Mouse (Mus musculus) embryonic facial prominence, embryonic 10.5 days (tissue): Measurements from ENCODE around the gene Egflam. TPM values are rescaled to one million over a fixed set of nuclear protein-coding genes. Genes with fewer than 3 reads are reported as not detected.
A peak's percentile ranks its signal among the peaks of the same experiment; 100 is the strongest.

Experiments
- DNase-seq: peaks from one replicate; pipeline ENCODE4 v3.0.0-alpha.2; 2017; ENCODE audit warnings: low spot score
- H3K27ac ChIP-seq: fragments of 300-500 bp; sonication (generic); replicated peaks from 2 replicates; pipeline ENCODE4 v1.5.1; 2016; ENCODE audit warnings: mild to moderate bottlenecking
- H3K27me3 ChIP-seq: fragments of 300-500 bp; sonication (generic); replicated peaks from 2 replicates; pipeline ENCODE4 v1.6.1; 2016; ENCODE audit warnings: low read depth, mild to moderate bottlenecking; ENCODE audit not compliant: poor library complexity, severe bottlenecking
- H3K36me3 ChIP-seq: fragments of 300-500 bp; sonication (generic); replicated peaks from 2 replicates; pipeline ENCODE4 v1.6.1; 2016; ENCODE audit warnings: mild to moderate bottlenecking, moderate library complexity
- H3K4me1 ChIP-seq: fragments of 300-500 bp; sonication (generic); 2 replicates; pipeline ENCODE4 v1.6.1; 2016
- H3K4me3 ChIP-seq: fragments of 300-500 bp; sonication (generic); 2 replicates; pipeline ENCODE4 v1.5.1; 2016; ENCODE audit warnings: mild to moderate bottlenecking, moderate library complexity
- H3K9me3 ChIP-seq: fragments of 300-500 bp; sonication (generic); 2 replicates; pipeline ENCODE4 v1.6.1; 2016; ENCODE audit warnings: mild to moderate bottlenecking
- WGBS: fragments of 180-500 bp; shearing (Covaris S2); methylation state at CpG from one replicate; pipeline ENCODE4 v1.1.7; 2016; 5-methylcytosine and 5-hydroxymethylcytosine counted together
- polyA plus RNA-seq: library from polyadenylated mRNA; unstranded; fragments of >200 nt; fragmentation: Nextera tagmentation; extraction: Ambion mirVana; gene quantifications from 2 replicates; pipeline ENCODE4 v1.2.1, GENCODE M21; 2016

Egflam gene
- polyA plus RNA-seq, 1 experiment from 2014 or later: 11.8 TPM

DNA sequence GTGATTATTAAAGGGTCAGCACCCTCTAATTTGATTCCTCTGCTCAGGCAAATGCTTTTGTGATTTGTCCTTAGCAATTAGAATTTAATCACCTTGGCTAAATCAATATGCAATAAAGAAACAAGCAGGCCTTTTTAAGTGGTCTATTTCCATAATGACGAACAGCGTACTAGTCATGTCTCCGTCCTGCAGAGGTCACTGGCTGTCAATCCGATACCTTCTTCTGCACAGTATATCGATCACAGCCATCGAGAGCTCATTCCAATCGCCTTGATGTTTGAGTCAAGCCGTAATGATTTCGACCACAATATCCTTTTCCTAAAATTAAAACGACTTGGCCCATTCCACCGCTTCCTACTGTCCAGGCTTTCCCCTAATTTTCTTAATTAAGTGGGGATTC is 158.3 kb downstream of the Egflam start:
- H3K27ac ChIP-seq: no peak overlapping the region
- no peak for DNase-seq
- H3K27me3 ChIP-seq: no peaks in the 10 kb centered on the region
- no peak overlapping the region for H3K4me3 ChIP-seq
- peaks cover 8% of the 10 kb centered on the region for H3K4me1 ChIP-seq
- no peaks in the 10 kb centered on the region for H3K9me3 ChIP-seq
- 89% methylated on average over 11 of the region's 11 CpGs for WGBS
- H3K36me3 ChIP-seq: no peaks in the 10 kb centered on the region

DNA sequence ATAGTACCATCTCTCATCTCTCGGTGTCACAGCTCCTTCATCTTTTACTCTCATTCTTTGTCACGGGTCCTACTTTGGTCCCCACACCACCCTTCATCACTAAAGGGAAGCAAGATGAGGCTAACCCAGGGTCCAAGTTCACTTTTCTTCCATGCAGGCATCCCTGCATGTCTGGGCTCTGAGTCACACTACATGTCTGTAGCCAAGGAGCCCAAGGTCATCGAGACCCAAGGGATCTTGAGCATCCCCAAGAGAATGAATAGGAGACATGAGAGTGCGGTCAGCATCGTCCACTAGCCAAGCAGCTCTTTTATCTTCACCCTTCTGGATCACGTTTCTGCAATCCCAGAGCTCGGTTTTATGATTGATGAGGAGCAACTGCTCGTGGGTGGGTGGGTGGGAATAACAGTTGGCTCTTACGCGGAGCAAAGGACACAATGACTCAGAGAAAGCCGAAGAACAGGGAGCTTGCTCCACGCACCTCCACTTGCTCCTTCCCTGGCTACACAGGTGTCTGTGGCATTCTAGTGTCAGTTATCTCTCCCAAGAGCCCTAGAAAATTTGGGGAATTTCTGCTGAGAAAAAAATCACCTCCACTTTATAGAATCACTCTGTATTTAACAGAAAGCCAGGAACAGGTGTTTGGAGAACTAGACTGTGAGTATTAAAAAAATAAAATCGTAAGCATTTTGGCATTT is 164.7 kb downstream of the Egflam start:
- Histone ChIP-seq H3K4me3 (no peak overlapping the region), H3K4me1 (no peaks in the 10 kb centered on the region), H3K9me3 (no peaks in the 10 kb centered on the region), H3K36me3 (no peaks in the 10 kb centered on the region), H3K27me3 (no peaks in the 10 kb centered on the region), H3K27ac (no peak overlapping the region)
- DNase-seq: no peak
- 87% methylated on average over 13 of the region's 13 CpGs for WGBS

DNA sequence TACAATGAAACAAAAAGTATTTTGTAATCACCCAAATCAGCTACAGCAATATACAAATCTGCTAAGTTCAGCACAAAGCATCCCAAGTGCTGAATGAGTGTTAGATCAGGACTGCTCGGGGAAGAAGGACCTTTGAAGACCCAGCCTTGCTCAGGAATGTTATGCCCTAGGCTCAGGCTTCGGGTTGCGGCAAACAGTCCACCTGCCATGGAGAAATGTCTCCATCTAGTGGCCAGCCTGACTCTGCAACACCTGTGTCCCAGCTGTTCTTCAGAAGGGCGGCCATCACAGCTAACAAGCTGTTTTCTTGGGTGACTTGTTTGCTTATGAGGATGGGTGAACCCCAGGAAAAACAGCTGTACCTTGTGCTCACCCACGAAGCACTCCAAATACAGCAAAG is 172.0 kb downstream of the Egflam start:
- Histone ChIP-seq H3K27me3 (peaks cover 5% of the 10 kb centered on the region; the same call in 1 of the 2 replicates), H3K9me3 (no peaks in the 10 kb centered on the region), H3K4me3 (no peak overlapping the region), H3K36me3 (no peaks in the 10 kb centered on the region), H3K27ac (no peak overlapping the region), H3K4me1 (peaks cover 24% of the 10 kb centered on the region)
- peak; percentile 87 for DNase-seq
- whole genome bisulfite sequencing: 4% methylated on average over 5 of the region's 5 CpGs

DNA sequence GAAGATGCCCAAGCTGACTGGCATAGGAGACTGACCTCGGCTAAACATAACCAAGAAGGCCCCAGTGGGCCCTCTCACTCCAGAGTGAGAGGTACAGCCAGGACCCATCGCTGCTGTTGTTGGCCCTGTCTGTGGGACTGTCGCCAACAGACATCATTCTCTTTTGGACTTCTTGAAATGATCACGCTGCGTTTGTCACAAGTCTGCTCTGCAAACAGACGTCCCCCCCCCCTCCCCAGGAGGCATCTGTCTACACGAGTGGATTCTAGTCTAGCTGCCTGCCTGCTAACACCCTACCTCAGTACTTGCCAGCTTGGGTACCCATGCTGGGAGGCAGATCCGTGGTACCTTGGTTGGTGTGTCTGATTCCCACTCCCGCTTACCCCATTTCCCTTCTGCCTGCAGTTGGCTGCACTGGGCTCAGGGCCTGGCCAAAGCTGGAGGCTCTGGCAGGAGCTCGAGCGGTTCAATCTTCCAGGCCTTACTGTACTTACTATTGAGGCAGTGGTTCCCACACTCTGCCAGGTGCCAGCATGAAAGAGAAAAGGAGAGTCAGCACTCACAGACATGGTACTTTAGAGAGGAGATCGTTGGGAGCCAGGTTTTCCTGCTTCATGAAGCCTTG is 173.9 kb downstream of the Egflam start:
- no peaks in the 10 kb centered on the region for H3K36me3 ChIP-seq
- peaks cover 5% of the 10 kb centered on the region; the same call in 1 of the 2 replicates for H3K27me3 ChIP-seq
- 88% methylated on average over 12 of the region's 12 CpGs for WGBS
- no peak for DNase-seq
- no peak overlapping the region for H3K4me3 ChIP-seq
- no peak overlapping the region for H3K27ac ChIP-seq
- H3K9me3 ChIP-seq: no peaks in the 10 kb centered on the region
- H3K4me1 ChIP-seq: peaks cover 24% of the 10 kb centered on the region

DNA sequence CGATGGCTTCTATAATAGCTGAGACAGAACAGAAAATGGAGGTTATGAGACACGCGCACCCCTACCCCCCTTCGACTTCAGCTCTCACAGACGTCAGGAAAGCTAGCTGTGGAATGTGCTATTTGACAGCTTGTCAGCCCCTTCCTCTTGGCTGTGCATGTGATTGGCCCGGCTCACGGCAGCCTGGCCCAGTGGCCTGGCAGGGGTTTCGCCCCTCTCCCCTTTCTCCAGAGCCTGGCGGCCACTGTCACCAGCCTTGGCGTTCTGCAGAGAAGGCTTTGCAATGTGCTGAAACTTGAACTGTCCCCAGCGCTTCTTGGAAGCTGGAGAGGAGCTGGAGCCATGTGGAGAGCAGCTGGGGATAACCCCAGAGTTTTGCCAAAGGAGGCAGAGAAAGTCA is 175.4 kb downstream of the Egflam start:
- Histone ChIP-seq H3K4me1 (peaks cover 24% of the 10 kb centered on the region), H3K36me3 (no peaks in the 10 kb centered on the region), H3K4me3 (no peak overlapping the region; the same call in 1 of the 2 replicates), H3K27ac (peak overlapping the region; percentile 62), H3K9me3 (no peaks in the 10 kb centered on the region), H3K27me3 (peaks cover 5% of the 10 kb centered on the region; the same call in 1 of the 2 replicates)
- peak; percentile 52 for DNase-seq
- 38% methylated on average over 11 of the region's 11 CpGs for WGBS

DNA sequence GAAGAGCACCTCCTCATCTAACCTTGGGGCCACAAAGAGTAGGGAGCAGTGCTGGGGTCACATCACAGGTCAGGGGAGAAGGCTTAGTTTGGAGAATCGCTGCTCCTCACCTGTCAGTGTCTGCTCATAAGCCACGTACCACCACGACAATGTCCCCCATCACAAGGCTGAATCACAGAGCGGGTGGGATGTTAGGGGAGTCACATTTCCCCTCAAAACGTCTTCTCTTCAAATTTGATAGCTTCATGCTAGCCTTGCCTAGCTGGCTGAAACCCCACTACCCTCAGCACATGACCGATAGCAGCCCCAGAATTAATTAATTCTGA is 181.0 kb downstream of the Egflam start:
- no peak for DNase-seq
- Histone ChIP-seq H3K4me3 (no peak overlapping the region), H3K27ac (no peak overlapping the region), H3K4me1 (peaks cover 14% of the 10 kb centered on the region), H3K9me3 (no peaks in the 10 kb centered on the region), H3K27me3 (no peaks in the 10 kb centered on the region), H3K36me3 (no peaks in the 10 kb centered on the region)
- WGBS: 84% methylated on average over 6 of the region's 6 CpGs

DNA sequence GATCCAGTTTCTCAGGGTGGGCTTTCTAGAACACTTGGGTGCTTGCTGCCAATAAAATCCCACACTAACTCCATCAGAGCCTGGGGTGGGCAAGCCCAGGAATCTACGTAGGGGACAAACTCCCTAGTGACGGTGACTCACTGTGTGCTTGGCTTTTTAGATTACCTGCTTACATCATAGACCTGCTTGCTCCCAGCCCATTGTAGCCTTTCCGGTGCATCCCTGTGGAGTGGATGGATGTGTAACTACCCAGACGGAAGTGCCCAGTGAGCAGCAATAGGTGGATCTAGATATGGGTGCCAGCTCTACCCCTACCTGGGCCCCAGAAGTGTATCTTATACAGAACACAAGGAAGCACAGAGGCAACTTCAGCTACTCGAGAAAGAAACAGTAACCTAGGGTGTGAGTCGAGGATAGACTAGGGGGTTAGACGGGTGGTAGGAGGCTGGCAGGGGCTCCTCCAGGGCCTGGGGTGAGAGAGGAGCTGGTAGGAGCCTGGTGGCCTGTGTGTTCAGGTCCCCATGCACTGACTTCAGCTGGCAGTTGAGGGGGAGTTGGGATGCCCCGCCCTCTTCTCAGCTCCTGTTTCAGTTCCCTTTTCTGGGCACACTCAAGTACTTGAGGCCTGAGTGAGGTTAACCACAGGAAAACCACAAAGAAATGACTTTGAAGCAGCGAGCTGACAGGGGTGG is 181.5 kb downstream of the Egflam start:
- DNase-seq: no peak
- H3K27ac ChIP-seq: no peak overlapping the region
- no peak overlapping the region for H3K4me3 ChIP-seq
- H3K27me3 ChIP-seq: no peaks in the 10 kb centered on the region
- peaks cover 9% of the 10 kb centered on the region for H3K4me1 ChIP-seq
- H3K36me3 ChIP-seq: no peaks in the 10 kb centered on the region
- 86% methylated on average over 9 of the region's 9 CpGs for WGBS
- no peaks in the 10 kb centered on the region for H3K9me3 ChIP-seq

DNA sequence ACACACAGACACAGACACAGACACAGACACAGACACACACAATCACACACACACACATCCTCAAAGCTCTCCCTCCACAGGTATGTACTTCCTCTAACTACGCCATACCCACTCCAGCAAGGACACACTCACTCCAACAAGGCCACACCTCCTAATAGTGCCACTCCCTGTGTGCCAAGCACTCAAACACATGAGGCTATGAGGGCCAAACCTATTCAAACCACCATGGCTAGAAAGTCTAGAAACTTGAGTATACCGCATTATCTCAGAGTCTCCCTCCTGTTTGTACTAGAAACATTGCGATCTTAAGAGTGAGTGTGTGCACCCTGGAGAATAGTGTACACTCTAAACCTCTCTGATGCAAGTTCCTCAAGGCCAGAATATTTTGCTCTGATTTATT is 182.3 kb downstream of the Egflam start:
- Histone ChIP-seq H3K9me3 (no peaks in the 10 kb centered on the region), H3K27me3 (no peaks in the 10 kb centered on the region), H3K27ac (no peak overlapping the region), H3K36me3 (no peaks in the 10 kb centered on the region), H3K4me3 (no peak overlapping the region), H3K4me1 (peaks cover 5% of the 10 kb centered on the region; the same call in 1 of the 2 replicates)
- DNase-seq: no peak
- 94% methylated on average over 3 of the region's 3 CpGs for WGBS

DNA sequence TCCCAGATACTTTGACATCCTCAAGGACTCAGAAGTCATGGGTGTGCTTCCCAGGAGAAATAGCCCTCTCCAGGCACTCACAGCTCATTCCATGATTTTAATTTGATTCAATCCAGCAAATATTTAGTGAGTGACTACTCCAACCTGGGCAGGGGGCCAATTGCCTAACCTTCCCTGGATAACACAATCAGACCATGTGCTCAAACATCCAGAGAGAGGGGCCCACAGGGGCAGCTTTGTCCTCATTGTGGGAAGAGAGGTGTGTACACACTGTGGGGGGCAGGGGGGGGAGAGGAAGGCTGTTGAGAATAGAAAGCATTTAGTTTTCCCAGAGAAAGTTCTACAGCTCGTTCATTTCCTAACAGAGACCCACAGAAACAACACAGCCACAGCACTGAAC is 184.5 kb downstream of the Egflam start:
- H3K36me3 ChIP-seq: no peaks in the 10 kb centered on the region
- H3K9me3 ChIP-seq: no peaks in the 10 kb centered on the region
- no peak overlapping the region for H3K4me3 ChIP-seq
- no peak overlapping the region for H3K27ac ChIP-seq
- H3K27me3 ChIP-seq: no peaks in the 10 kb centered on the region
- no peak for DNase-seq
- 57% methylated on average over 1 of the region's 1 CpGs for WGBS
- peaks cover 5% of the 10 kb centered on the region; the same call in 1 of the 2 replicates for H3K4me1 ChIP-seq

DNA sequence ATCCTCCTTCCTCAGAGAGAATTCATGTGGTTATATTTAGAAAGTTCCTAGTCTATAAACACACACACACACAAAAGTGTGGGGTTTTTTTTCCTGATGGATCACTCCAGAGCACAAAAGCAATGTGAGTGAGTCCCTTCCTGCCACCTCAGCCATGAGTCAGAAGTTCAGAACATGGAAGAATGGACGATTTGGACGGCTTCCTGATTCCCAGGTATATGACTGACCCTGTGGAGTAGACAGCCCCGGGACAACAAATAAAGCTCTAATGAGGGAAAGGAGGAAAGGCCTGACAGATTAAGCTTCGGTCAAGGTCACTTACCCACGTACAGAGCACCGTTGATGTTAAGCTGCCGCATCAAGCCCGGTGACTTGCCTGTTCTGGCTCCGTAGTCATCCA is 190.0 kb downstream of the Egflam start:
- peaks cover 4% of the 10 kb centered on the region; the same call in 1 of the 2 replicates for H3K27me3 ChIP-seq
- no peaks in the 10 kb centered on the region for H3K9me3 ChIP-seq
- no peak overlapping the region for H3K4me3 ChIP-seq
- peaks cover 44% of the 10 kb centered on the region for H3K4me1 ChIP-seq
- 0 out of 2 replicates have a peak, but pooled peaks cover 4% of the 10 kb centered on the region for H3K36me3 ChIP-seq
- WGBS: 85% methylated on average over 9 of the region's 9 CpGs
- no peak for DNase-seq
- H3K27ac ChIP-seq: no peak overlapping the region

DNA sequence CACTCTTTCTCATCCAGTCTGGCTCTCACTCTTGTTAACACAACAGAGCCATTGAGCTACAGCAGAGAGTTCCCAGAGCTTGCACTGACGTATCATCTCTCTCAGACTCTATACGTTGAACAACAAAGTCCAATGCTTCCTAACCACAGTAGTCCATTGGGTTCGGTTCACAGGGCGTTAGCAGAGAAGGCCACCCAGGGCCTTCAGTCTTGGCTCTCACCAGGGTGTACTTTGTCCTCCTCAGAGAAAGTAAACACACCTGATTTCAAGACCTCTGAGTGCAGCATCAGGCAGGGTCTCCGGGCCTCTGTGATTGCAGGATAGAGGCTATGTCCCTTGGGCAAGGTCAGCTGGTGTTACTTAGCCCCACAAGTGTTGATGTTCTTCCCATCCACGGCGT is 190.9 kb downstream of the Egflam start:
- Histone ChIP-seq H3K4me1 (peaks cover 49% of the 10 kb centered on the region), H3K4me3 (no peak overlapping the region), H3K9me3 (no peaks in the 10 kb centered on the region), H3K27ac (no peak overlapping the region), H3K27me3 (peaks cover 4% of the 10 kb centered on the region; the same call in 1 of the 2 replicates), H3K36me3 (0 out of 2 replicates have a peak, but pooled peaks cover 4% of the 10 kb centered on the region)
- DNase-seq: no peak
- 81% methylated on average over 7 of the region's 7 CpGs for WGBS

DNA sequence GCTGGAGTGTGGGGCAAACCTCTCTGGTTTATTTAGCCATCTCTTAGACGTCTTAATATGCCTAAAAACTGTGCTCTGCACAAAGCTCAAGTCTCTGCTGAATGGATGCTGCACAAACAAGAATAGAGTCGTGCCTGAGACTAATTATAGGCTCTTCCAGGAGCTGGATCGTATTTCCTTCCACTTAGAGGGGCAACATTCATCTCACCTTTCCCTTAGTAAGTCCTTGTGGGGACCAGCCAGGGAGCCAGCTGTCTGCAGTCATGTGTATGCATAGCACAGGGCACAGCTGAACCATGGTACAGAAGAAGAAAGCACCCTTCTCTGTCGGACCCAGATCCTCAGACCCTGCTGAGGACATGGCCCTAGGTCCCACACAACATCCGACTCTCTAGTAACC is 192.1 kb downstream of the Egflam start:
- 19% methylated on average over 5 of the region's 5 CpGs for WGBS
- 0 out of 2 replicates have a peak, but pooled peaks cover 4% of the 10 kb centered on the region for H3K36me3 ChIP-seq
- peak; percentile 57 for DNase-seq
- H3K4me1 ChIP-seq: peaks cover 61% of the 10 kb centered on the region
- peak overlapping the region; percentile 76 for H3K27ac ChIP-seq
- peaks cover 4% of the 10 kb centered on the region; the same call in 1 of the 2 replicates for H3K27me3 ChIP-seq
- no peak overlapping the region for H3K4me3 ChIP-seq
- no peaks in the 10 kb centered on the region for H3K9me3 ChIP-seq
